Mouse (Mus musculus): ENCODE results near the gene Cirbp. TPM values are rescaled to one million over a fixed set of nuclear protein-coding genes. Genes with fewer than 3 reads are reported as not detected.

The Cirbp gene
- polyA plus RNA-seq, 1 experiment from 2014 or later = 153 TPM

- H3K36me3 ChIP-seq = peaks cover 35% of the 10 kb centered on the region
- peak within 1 kb of the TSS; percentile 93 for H3K27ac ChIP-seq
- peak within 1 kb of the TSS; percentile 99 for H3K4me3 ChIP-seq
- no peaks in the 10 kb centered on the region for H3K9me3 ChIP-seq
- H3K27me3 ChIP-seq (ENCODE audit: insufficient read depth, poor library complexity, severe bottlenecking) = peaks cover 41% of the 10 kb centered on the region
- H3K4me1 ChIP-seq (replicated peaks) = peaks cover 87% of the 10 kb centered on the region
- DNase-seq (ENCODE audit: low spot score) = no peak
- WGBS = 74% methylated on average over 10 of the region's 10 CpGs
Observed at GRCm38 (mm10) chr10:80140666-80141035, 25.1 kb upstream of the Cirbp start, which contains the start of gene Cbarp. Cbarp (minus strand) TSS chr10:80140835.

- Histone ChIP-seq H3K27me3 (ENCODE audit: insufficient read depth, poor library complexity, severe bottlenecking) (peaks cover 35% of the 10 kb centered on the region), H3K4me1 (replicated peaks) (peaks cover 91% of the 10 kb centered on the region), H3K4me3 (peak overlapping the region; percentile 99), H3K27ac (peak overlapping the region; percentile 92), H3K36me3 (peaks cover 36% of the 10 kb centered on the region), H3K9me3 (no peaks in the 10 kb centered on the region)
- peak; percentile 93 for DNase-seq (ENCODE audit: low spot score)
- WGBS = under 1% methylated on average over 29 of the region's 29 CpGs
Observed at GRCm38 (mm10) chr10:80141243-80141642, 24.5 kb upstream of the Cirbp start.

DNA sequence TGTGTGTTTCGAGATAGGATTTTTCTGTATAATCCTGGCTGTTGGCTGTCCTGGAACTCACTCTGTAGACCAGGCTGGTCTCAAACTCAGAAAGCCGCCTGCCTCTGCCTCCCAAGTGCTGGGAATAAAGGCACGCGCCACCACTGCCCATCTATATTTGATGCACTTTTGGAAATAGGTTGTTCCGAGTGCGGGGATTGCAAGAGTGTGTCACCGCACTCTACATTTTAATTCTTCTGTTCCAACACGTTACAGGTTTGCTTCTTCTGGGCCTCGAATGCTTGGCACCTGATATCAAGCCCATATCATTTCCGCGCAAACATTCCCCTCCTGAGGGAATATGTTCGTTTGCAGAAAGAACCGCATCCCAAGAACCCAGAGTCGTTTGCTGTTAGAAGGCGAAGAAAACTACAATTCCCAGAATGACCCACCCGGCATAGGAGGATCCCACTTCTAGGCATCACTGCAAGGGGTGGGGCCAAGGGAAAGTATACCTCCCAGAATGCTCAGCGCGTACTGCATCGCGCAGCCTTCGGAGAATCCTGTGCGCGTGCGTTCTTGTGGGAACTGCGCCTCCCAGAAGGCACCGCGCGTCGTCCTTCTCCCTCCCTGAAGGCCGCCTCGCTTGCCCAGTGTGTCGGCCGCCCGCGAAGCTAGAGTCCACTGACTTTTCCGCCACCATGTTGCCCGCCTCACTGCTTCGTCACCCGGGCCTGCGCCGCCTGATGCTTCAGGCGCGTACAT, 23.8 kb upstream of the Cirbp start:
- Histone ChIP-seq H3K36me3 (peaks cover 37% of the 10 kb centered on the region), H3K4me3 (peak overlapping the region; percentile 99), H3K27ac (peak overlapping the region; percentile 92), H3K4me1 (replicated peaks) (peaks cover 91% of the 10 kb centered on the region), H3K9me3 (no peaks in the 10 kb centered on the region), H3K27me3 (ENCODE audit: insufficient read depth, poor library complexity, severe bottlenecking) (peaks cover 28% of the 10 kb centered on the region)
- peak; percentile 94 for DNase-seq (ENCODE audit: low spot score)
- under 1% methylated on average over 43 of the region's 43 CpGs for WGBS

- Histone ChIP-seq H3K27me3 (ENCODE audit: insufficient read depth, poor library complexity, severe bottlenecking) (peaks cover 22% of the 10 kb centered on the region), H3K4me1 (replicated peaks) (peaks cover 91% of the 10 kb centered on the region), H3K36me3 (peaks cover 40% of the 10 kb centered on the region), H3K27ac (peak overlapping the region; percentile 92), H3K4me3 (peak overlapping the region; percentile 99), H3K9me3 (no peaks in the 10 kb centered on the region)
- DNase-seq (ENCODE audit: low spot score) = no peak
- 0% methylated on average over 15 of the region's 15 CpGs for WGBS
Observed at GRCm38 (mm10) chr10:80142530-80142925, 23.3 kb upstream of the Cirbp start.

GRCm38 (mm10) chr10:80143664-80144063, 22.1 kb upstream of the Cirbp start:
- peak overlapping the region; percentile 99; the same call in 1 of the 2 replicates for H3K4me3 ChIP-seq
- H3K36me3 ChIP-seq = peaks cover 40% of the 10 kb centered on the region
- no peak for DNase-seq (ENCODE audit: low spot score)
- no peaks in the 10 kb centered on the region for H3K9me3 ChIP-seq
- peaks cover 88% of the 10 kb centered on the region for H3K4me1 ChIP-seq (replicated peaks)
- H3K27ac ChIP-seq = no peak overlapping the region
- H3K27me3 ChIP-seq (ENCODE audit: insufficient read depth, poor library complexity, severe bottlenecking) = peaks cover 14% of the 10 kb centered on the region
- 94% methylated on average over 7 of the region's 7 CpGs for WGBS

- H3K4me1 ChIP-seq (replicated peaks) = peaks cover 83% of the 10 kb centered on the region
- peaks cover 40% of the 10 kb centered on the region for H3K36me3 ChIP-seq
- WGBS = 90% methylated on average over 12 of the region's 12 CpGs
- DNase-seq (ENCODE audit: low spot score) = no peak
- H3K27ac ChIP-seq = no peak overlapping the region
- H3K9me3 ChIP-seq = no peaks in the 10 kb centered on the region
- peaks cover 14% of the 10 kb centered on the region for H3K27me3 ChIP-seq (ENCODE audit: insufficient read depth, poor library complexity, severe bottlenecking)
- H3K4me3 ChIP-seq = peak overlapping the region; percentile 99; the same call in 1 of the 2 replicates
Observed at GRCm38 (mm10) chr10:80144159-80144558, 21.6 kb upstream of the Cirbp start.

DNA sequence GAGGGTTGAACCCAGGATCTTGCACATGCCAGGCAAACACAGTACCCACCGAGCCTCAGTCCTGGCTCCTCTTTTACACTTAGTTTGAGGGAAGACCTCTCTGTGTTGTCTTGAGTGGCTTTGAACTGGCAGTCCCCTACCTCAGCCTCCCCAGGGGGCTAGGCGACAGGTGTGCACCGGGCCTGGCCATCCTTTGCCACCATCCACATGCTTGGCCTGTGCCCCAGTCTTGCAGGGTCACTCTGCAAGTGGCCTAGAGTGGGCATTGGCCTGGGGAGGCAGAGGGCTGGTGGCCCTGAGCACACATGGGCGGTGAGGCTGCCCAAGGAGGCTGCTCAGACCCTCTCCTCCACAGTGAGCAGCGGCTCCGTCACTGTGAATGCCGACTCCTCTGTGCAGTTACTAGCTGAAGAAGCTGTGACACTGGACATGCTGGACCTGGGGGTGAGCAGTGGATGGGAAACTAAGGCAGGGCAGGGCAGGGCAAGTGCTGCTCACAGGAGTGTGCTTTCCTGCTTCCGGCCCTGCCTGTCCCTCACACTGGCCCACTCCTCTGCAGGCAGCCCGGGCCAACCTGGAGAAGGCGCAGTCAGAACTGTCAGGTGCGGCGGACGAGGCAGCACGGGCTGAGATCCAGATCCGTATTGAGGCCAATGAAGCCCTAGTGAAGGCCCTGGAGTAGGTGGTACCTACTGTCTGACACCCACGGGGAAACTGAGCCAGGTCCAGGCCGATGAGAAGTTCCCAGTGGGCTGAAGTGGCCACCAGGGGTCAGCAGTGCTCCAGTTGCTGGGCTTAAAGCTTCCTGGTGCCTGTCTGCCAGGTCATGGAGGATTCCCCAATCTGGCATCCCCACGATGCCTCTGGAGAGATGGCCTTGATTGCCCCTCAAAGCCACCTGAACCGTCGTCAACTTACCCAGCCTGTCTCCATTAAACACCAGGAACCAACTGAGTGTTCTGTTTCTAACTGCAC, 20.6 kb upstream of the Cirbp start:
- 77% methylated on average over 20 of the region's 20 CpGs for WGBS
- peaks cover 46% of the 10 kb centered on the region for H3K36me3 ChIP-seq
- H3K9me3 ChIP-seq = no peaks in the 10 kb centered on the region
- peak overlapping the region; percentile 100 for H3K27ac ChIP-seq
- peaks cover 76% of the 10 kb centered on the region for H3K4me1 ChIP-seq (replicated peaks)
- peaks cover 4% of the 10 kb centered on the region; the same call in 1 of the 2 replicates for H3K27me3 ChIP-seq (ENCODE audit: insufficient read depth, poor library complexity, severe bottlenecking)
- DNase-seq (ENCODE audit: low spot score) = peak; percentile 75
- H3K4me3 ChIP-seq = peak overlapping the region; percentile 99

DNA sequence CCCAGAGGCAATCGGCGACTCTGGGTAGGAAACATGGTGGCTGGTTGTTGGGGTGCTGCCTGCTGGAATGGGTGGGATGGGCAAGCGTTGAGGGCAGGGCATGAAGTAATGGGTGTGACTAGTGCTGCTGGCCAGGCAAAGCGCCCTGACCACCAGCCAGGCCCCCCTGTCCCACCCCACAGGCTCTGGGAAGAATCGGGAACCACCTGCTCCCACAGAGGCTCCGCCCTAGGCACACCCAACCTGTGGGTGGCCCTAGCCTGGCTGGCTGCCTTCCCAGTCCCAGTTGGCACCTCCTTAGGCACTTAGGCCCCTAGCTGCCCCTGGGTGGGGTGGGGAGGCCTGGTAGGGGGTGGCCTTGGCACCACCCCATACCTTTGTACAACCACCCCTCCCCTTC, 19.9 kb upstream of the Cirbp start:
- Histone ChIP-seq H3K27me3 (ENCODE audit: insufficient read depth, poor library complexity, severe bottlenecking) (no peaks in the 10 kb centered on the region), H3K36me3 (peaks cover 53% of the 10 kb centered on the region), H3K4me3 (peak overlapping the region; percentile 99; the same call in 1 of the 2 replicates), H3K4me1 (replicated peaks) (peaks cover 75% of the 10 kb centered on the region), H3K27ac (peak overlapping the region; percentile 100), H3K9me3 (no peaks in the 10 kb centered on the region)
- 87% methylated on average over 6 of the region's 6 CpGs for WGBS
- no peak for DNase-seq (ENCODE audit: low spot score)

DNA sequence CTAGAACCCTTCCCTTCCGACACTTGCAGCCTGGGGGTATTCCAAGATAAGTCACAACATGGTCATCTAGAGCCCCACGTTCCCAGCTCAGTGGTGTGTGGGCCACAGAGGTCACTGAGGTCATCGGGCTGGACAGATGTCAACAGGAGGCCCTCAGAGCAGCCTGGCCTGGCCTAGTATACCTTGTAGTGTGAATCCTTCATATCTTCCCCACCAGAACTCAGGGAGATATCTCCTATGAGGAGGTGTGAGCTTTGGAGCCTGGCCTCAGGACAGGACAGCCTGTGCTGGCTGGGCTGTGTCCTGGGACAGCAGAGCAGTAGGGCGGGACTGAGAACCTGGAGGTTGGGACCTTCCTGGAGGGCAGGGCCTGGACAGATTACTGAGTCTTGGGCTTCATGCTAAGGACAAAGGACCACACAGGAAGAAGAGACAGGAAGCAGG, 19.2 kb upstream of the Cirbp start:
- Histone ChIP-seq H3K9me3 (no peaks in the 10 kb centered on the region), H3K27ac (peak overlapping the region; percentile 100), H3K4me3 (peak overlapping the region; percentile 99), H3K27me3 (ENCODE audit: insufficient read depth, poor library complexity, severe bottlenecking) (no peaks in the 10 kb centered on the region), H3K4me1 (replicated peaks) (peaks cover 74% of the 10 kb centered on the region), H3K36me3 (peaks cover 60% of the 10 kb centered on the region)
- DNase-seq (ENCODE audit: low spot score) = no peak
- 69% methylated on average over 4 of the region's 4 CpGs for WGBS

GRCm38 (mm10) chr10:80147146-80147718, 18.6 kb upstream of the Cirbp start:
- peak overlapping the region; percentile 99 for H3K4me3 ChIP-seq
- 75% methylated on average over 5 of the region's 5 CpGs for WGBS
- H3K27ac ChIP-seq = peak overlapping the region; percentile 100
- H3K9me3 ChIP-seq = no peaks in the 10 kb centered on the region
- no peaks in the 10 kb centered on the region for H3K27me3 ChIP-seq (ENCODE audit: insufficient read depth, poor library complexity, severe bottlenecking)
- H3K4me1 ChIP-seq (replicated peaks) = peaks cover 76% of the 10 kb centered on the region
- H3K36me3 ChIP-seq = peaks cover 67% of the 10 kb centered on the region
- no peak for DNase-seq (ENCODE audit: low spot score)

DNA sequence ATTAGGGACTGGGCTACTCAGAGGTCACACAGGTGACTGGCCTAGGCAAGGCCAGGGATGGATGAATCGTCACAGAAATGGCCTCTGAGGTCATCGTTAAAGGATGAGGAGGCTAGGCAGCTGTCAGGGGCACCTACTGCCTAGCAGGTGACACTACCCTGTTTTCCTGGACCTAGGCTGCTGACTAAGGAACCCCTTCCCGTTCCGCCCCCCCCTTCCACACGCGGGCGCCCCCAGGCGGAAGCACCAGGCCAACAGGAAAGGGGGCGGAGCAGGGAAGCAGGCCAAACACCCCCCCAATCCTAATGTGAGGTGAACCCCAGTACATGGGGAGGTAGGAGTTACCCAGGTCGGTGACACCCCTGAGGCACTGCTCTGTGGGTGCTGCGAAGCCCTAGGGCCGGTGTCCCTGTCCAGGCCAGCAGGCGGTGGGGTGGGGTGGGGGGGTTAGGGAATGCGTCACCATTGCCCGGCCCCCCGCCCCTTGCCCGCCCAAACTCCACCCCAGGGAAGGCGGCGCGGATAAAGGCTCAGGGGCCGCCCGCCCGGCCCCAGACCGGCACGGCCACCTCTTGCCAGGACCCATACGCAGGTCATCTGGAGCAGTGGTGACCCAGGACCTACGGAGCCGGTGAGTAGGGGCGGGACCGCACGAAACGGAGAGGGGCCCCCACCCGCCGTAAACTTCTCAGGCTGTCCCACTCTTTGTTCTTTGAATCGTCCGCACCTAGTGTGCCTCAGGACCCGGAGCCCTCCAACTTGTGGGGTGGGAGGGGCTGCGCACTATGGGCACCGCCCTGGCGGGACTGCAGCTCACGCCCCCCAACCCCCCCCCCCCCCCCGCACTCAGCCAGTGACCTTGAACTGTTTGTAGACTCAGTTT, 17.8 kb upstream of the Cirbp start, which contains the start of gene Midn:
Gene Midn (plus strand): TSS at position 554 of the 883 bp plus-strand sequence.
- DNase-seq (ENCODE audit: low spot score) = peak; percentile 83
- H3K27me3 ChIP-seq (ENCODE audit: insufficient read depth, poor library complexity, severe bottlenecking) = no peaks in the 10 kb centered on the region
- peaks cover 74% of the 10 kb centered on the region for H3K36me3 ChIP-seq
- peaks cover 77% of the 10 kb centered on the region for H3K4me1 ChIP-seq (replicated peaks)
- H3K4me3 ChIP-seq = peak within 1 kb of the TSS; percentile 99
- WGBS = 1% methylated on average over 42 of the region's 42 CpGs
- peak within 1 kb of the TSS; percentile 100 for H3K27ac ChIP-seq
- H3K9me3 ChIP-seq = no peaks in the 10 kb centered on the region
